Mouse (Mus musculus) myocyte (in vitro differentiated cells): ENCODE results near the gene Vti1a. TPM values are rescaled to one million over a fixed set of nuclear protein-coding genes. Genes with fewer than 3 reads are reported as not detected.

Experiments
- H3K27me3 ChIP-seq: one replicate; pipeline ENCODE4 v1.6.1; 2011; ENCODE audit not compliant: control insufficient read depth, insufficient read depth, insufficient read length
- H3K36me3 ChIP-seq: one replicate; pipeline ENCODE4 v1.6.1; 2011; ENCODE audit not compliant: control insufficient read depth, insufficient read depth
- H3K4me2 ChIP-seq: one replicate; pipeline ENCODE4 v1.6.1; 2011; ENCODE audit warnings: low read depth, control low read depth
- H3K4me3 ChIP-seq: one replicate; pipeline ENCODE4 v1.5.1; 2011; ENCODE audit warnings: mild to moderate bottlenecking, control low read depth, moderate library complexity
- H3K79me2 ChIP-seq: one replicate; pipeline ENCODE4 v1.6.1; 2011; ENCODE audit not compliant: control insufficient read depth, insufficient read depth
- H3ac ChIP-seq: one replicate; pipeline ENCODE4 v1.6.1; 2011; ENCODE audit not compliant: control insufficient read depth, insufficient read length
- CEBPB ChIP-seq: IDR thresholded peaks from 2 replicates; pipeline ENCODE4 v1.6.1; 2011; ENCODE audit warnings: mild to moderate bottlenecking, moderate library complexity; ENCODE audit not compliant: poor library complexity, insufficient read depth, severe bottlenecking
- E2F4 ChIP-seq: IDR thresholded peaks from one replicate; pipeline ENCODE4 v1.6.1; 2011; ENCODE audit warnings: mild to moderate bottlenecking, control low read depth, moderate library complexity; ENCODE audit not compliant: insufficient read depth
- MAX ChIP-seq: IDR thresholded peaks from one replicate; pipeline ENCODE4 v1.6.1; 2011; ENCODE audit warnings: low read depth, mild to moderate bottlenecking, control low read depth
- MYOD1 ChIP-seq, 3 experiments: IDR thresholded peaks; one replicate each; pipeline ENCODE4 v1.6.1; 2011; ENCODE audit warnings: control low read depth in 2 of 3, low read depth in 2 of 3, mild to moderate bottlenecking in 2 of 3, moderate library complexity in 1 of 3; ENCODE audit not compliant: insufficient read length in 2 of 3, control insufficient read depth in 1 of 3
- MYOG ChIP-seq, 3 experiments: IDR thresholded peaks; one replicate each; pipeline ENCODE4 v1.6.1; 2011; ENCODE audit warnings: control low read depth in 2 of 3, low read depth in 2 of 3, mild to moderate bottlenecking in 2 of 3; ENCODE audit not compliant: insufficient read length in 2 of 3, control insufficient read depth in 1 of 3, insufficient read depth in 1 of 3
- POLR2A ChIP-seq: IDR thresholded peaks from one replicate; pipeline ENCODE4 v1.6.1; 2011; ENCODE audit warnings: low read depth, mild to moderate bottlenecking, control low read depth, moderate library complexity; ENCODE audit not compliant: insufficient read length
- POLR2AphosphoS2 ChIP-seq: IDR thresholded peaks from one replicate; pipeline ENCODE4 v1.6.1; 2011; ENCODE audit warnings: low read depth, control low read depth; ENCODE audit not compliant: insufficient read length
- REST ChIP-seq: IDR thresholded peaks from one replicate; pipeline ENCODE4 v1.6.1; 2011; ENCODE audit warnings: mild to moderate bottlenecking, control low read depth, moderate library complexity; ENCODE audit not compliant: insufficient read depth, insufficient read length
- SRF ChIP-seq: IDR thresholded peaks from one replicate; pipeline ENCODE4 v1.6.1; 2011; ENCODE audit warnings: low read depth; ENCODE audit not compliant: control insufficient read depth, insufficient read length
- TCF12 ChIP-seq: IDR thresholded peaks from one replicate; pipeline ENCODE4 v1.6.1; 2011; ENCODE audit warnings: mild to moderate bottlenecking, control low read depth; ENCODE audit not compliant: poor library complexity, insufficient read depth, severe bottlenecking
- TCF3 ChIP-seq: IDR thresholded peaks from one replicate; pipeline ENCODE4 v1.6.1; 2011; ENCODE audit warnings: low read depth, control low read depth; ENCODE audit not compliant: insufficient read length
- USF1 ChIP-seq: IDR thresholded peaks from one replicate; pipeline ENCODE4 v1.6.1; 2011; ENCODE audit warnings: low read depth, mild to moderate bottlenecking, control low read depth, moderate library complexity
- polyA plus RNA-seq: library from polyadenylated mRNA; unstranded; fragments of >200 nt; fragmentation: generic; extraction: Trizol; gene quantifications from one replicate; pipeline ENCODE4 v1.2.1, GENCODE M21; 2012; ENCODE audit warnings: missing spikeins

Gene Vti1a
- polyA plus RNA-seq, 1 experiment: 10.5 TPM

- Histone ChIP-seq H3K36me3 (no peaks in the 10 kb centered on the region), H3ac (no peak overlapping the region), H3K4me3 (no peak overlapping the region), H3K4me2 (no peak overlapping the region), H3K27me3 (no peaks in the 10 kb centered on the region), H3K79me2 (no peaks in the 10 kb centered on the region)
- TF ChIP-seq MYOD1 (IDR thresholded peaks at IDR 0.05; ENCODE audit: control insufficient read depth in 1 of 3, insufficient read length in 2 of 3, low read depth in 2 of 3): no peak
Measured at GRCm38 (mm10) chr19:55276100-55276499, 40.0 kb upstream of the Vti1a start.

GRCm38 (mm10) chr19:55276770-55277169, 39.3 kb upstream of the Vti1a start:
- Histone ChIP-seq H3ac (no peak overlapping the region), H3K79me2 (no peaks in the 10 kb centered on the region), H3K27me3 (no peaks in the 10 kb centered on the region), H3K4me2 (no peak overlapping the region), H3K36me3 (peaks cover 6% of the 10 kb centered on the region), H3K4me3 (no peak overlapping the region)
- TF ChIP-seq TCF12: no peak
- no peak for TF ChIP-seq MYOD1 (IDR thresholded peaks at IDR 0.05; ENCODE audit: control insufficient read depth in 1 of 3, insufficient read length in 2 of 3, low read depth in 2 of 3)
- TF ChIP-seq POLR2A: no peak
- no peak for TF ChIP-seq MYOG (IDR thresholded peaks at IDR 0.05; ENCODE audit: control insufficient read depth in 1 of 3, insufficient read depth in 1 of 3, insufficient read length in 2 of 3, low read depth in 2 of 3)
- TF ChIP-seq MAX: no peak
- no peak for TF ChIP-seq USF1
- no peak for TF ChIP-seq REST
- no peak for TF ChIP-seq TCF3
- TF ChIP-seq CEBPB: no peak
- no peak for TF ChIP-seq POLR2AphosphoS2
- no peak for TF ChIP-seq SRF
- no peak for TF ChIP-seq E2F4

- peaks cover 17% of the 10 kb centered on the region for H3K36me3 ChIP-seq
Measured at GRCm38 (mm10) chr19:55284093-55284492, 32.0 kb upstream of the Vti1a start.

GRCm38 (mm10) chr19:55286034-55286433, 30.1 kb upstream of the Vti1a start:
- H3K36me3 ChIP-seq: peaks cover 17% of the 10 kb centered on the region
- no peak overlapping the region for H3K4me3 ChIP-seq
- H3K4me2 ChIP-seq: no peak overlapping the region
- H3ac ChIP-seq: no peak overlapping the region
- no peaks in the 10 kb centered on the region for H3K79me2 ChIP-seq
- TF ChIP-seq POLR2A (no peak), TCF3 (no peak), REST (no peak), MAX (no peak), TCF12 (no peak), E2F4 (no peak), MYOD1 (IDR thresholded peaks at IDR 0.05; ENCODE audit: control insufficient read depth in 1 of 3, insufficient read length in 2 of 3, low read depth in 2 of 3) (no peak), SRF (no peak)
- no peaks in the 10 kb centered on the region for H3K27me3 ChIP-seq

More at GRCm38 (mm10) chr19:55284093-55284492, 32.0 kb upstream of the Vti1a start:
- H3K4me2 ChIP-seq: no peak overlapping the region
- H3K79me2 ChIP-seq: no peaks in the 10 kb centered on the region
- no peaks in the 10 kb centered on the region for H3K27me3 ChIP-seq
- H3ac ChIP-seq: no peak overlapping the region
- H3K4me3 ChIP-seq: no peak overlapping the region
- TF ChIP-seq TCF3: no peak
- TF ChIP-seq MYOD1 (IDR thresholded peaks at IDR 0.05; ENCODE audit: control insufficient read depth in 1 of 3, insufficient read length in 2 of 3, low read depth in 2 of 3): peak in 1 of 3 experiments; percentile 10

GRCm38 (mm10) chr19:55288974-55289373, 27.1 kb upstream of the Vti1a start:
- Histone ChIP-seq H3K4me2 (no peak overlapping the region), H3ac (no peak overlapping the region), H3K27me3 (no peaks in the 10 kb centered on the region), H3K79me2 (no peaks in the 10 kb centered on the region), H3K4me3 (no peak overlapping the region), H3K36me3 (peaks cover 11% of the 10 kb centered on the region)
- TF ChIP-seq REST (no peak), MYOG (IDR thresholded peaks at IDR 0.05; ENCODE audit: control insufficient read depth in 1 of 3, insufficient read depth in 1 of 3, insufficient read length in 2 of 3, low read depth in 2 of 3) (peak in 1 of 3 experiments; percentile 31), MYOD1 (IDR thresholded peaks at IDR 0.05; ENCODE audit: control insufficient read depth in 1 of 3, insufficient read length in 2 of 3, low read depth in 2 of 3) (peak in 1 of 3 experiments; percentile 37)

- Histone ChIP-seq H3K4me3 (no peak overlapping the region), H3K4me2 (no peak overlapping the region), H3K27me3 (no peaks in the 10 kb centered on the region), H3K79me2 (no peaks in the 10 kb centered on the region), H3ac (no peak overlapping the region), H3K36me3 (peaks cover 15% of the 10 kb centered on the region)
- no peak for TF ChIP-seq MAX
Measured at GRCm38 (mm10) chr19:55290621-55291270, 25.3 kb upstream of the Vti1a start.
